Mouse (Mus musculus): Measurements from ENCODE around the gene Ssbp3. TPM values are rescaled to one million over a fixed set of nuclear protein-coding genes. Genes with fewer than 3 reads are reported as not detected.

Gene Ssbp3
- polyA plus RNA-seq, 1 experiment from 2014 or later: 167 TPM

GRCm38 (mm10) chr4:107066252-107067124 is 156.0 kb downstream of the Ssbp3 start, which contains the start of the genes Mrpl37 and Cyb5rl:
Gene Mrpl37 (minus strand): TSS chr4:107066868.
Gene Cyb5rl (plus strand): TSS chr4:107066988.
- peak within 1 kb of the TSS; percentile 78 for H3K4me3 ChIP-seq (replicated peaks; ENCODE audit: low read length)
- under 1% methylated on average over 60 of the region's 60 CpGs for WGBS
- no peaks in the 10 kb centered on the region for H3K27me3 ChIP-seq (replicated peaks; ENCODE audit: control insufficient read depth, insufficient read depth, low read length)
- ATAC-seq: peak; percentile 100
- H3K9ac ChIP-seq (replicated peaks; ENCODE audit: low read depth, low read length): peak within 1 kb of the TSS; percentile 79
- peak within 1 kb of the TSS; percentile 92 for H3K4me2 ChIP-seq (ENCODE audit: low read length)
- H3K36me3 ChIP-seq (ENCODE audit: control insufficient read depth, insufficient read depth): peaks cover 5% of the 10 kb centered on the region
- no peaks in the 10 kb centered on the region for H3K9me3 ChIP-seq (ENCODE audit: control insufficient read depth, low read length)
- peak within 1 kb of the TSS; percentile 39; the same call in 1 of the 2 replicates for H3K27ac ChIP-seq (ENCODE audit: low read length)
- peaks cover 14% of the 10 kb centered on the region for H3K4me1 ChIP-seq (replicated peaks; ENCODE audit: control insufficient read depth, insufficient read depth, low read length)

- WGBS: 2% methylated on average over 33 of the region's 33 CpGs
These were observed 156.8 kb downstream of the Ssbp3 start for GRCm38 (mm10) chr4:107067151-107067840.

GRCm38 (mm10) chr4:107072343-107072742 is 161.8 kb downstream of the Ssbp3 start:
- Histone ChIP-seq H3K4me2 (ENCODE audit: low read length) (no peak overlapping the region), H3K27me3 (replicated peaks; ENCODE audit: control insufficient read depth, insufficient read depth, low read length) (no peaks in the 10 kb centered on the region), H3K36me3 (ENCODE audit: control insufficient read depth, insufficient read depth) (no peaks in the 10 kb centered on the region), H3K27ac (ENCODE audit: low read length) (no peak overlapping the region), H3K9me3 (ENCODE audit: control insufficient read depth, low read length) (no peaks in the 10 kb centered on the region), H3K4me1 (replicated peaks; ENCODE audit: control insufficient read depth, insufficient read depth, low read length) (peaks cover 2% of the 10 kb centered on the region), H3K9ac (replicated peaks; ENCODE audit: low read depth, low read length) (no peak overlapping the region), H3K4me3 (replicated peaks; ENCODE audit: low read length) (no peak overlapping the region)
- WGBS: 83% methylated on average over 9 of the region's 9 CpGs
- ATAC-seq: no peak

More at GRCm38 (mm10) chr4:107067151-107067840, 156.8 kb downstream of the Ssbp3 start:
- H3K36me3 ChIP-seq (ENCODE audit: control insufficient read depth, insufficient read depth): peaks cover 5% of the 10 kb centered on the region
- no peaks in the 10 kb centered on the region for H3K9me3 ChIP-seq (ENCODE audit: control insufficient read depth, low read length)
- ATAC-seq: peak; percentile 49
- H3K27ac ChIP-seq (ENCODE audit: low read length): no peak overlapping the region
- H3K4me1 ChIP-seq (replicated peaks; ENCODE audit: control insufficient read depth, insufficient read depth, low read length): peaks cover 14% of the 10 kb centered on the region
- H3K27me3 ChIP-seq (replicated peaks; ENCODE audit: control insufficient read depth, insufficient read depth, low read length): no peaks in the 10 kb centered on the region
- H3K4me3 ChIP-seq (replicated peaks; ENCODE audit: low read length): peak overlapping the region; percentile 78
- peak overlapping the region; percentile 82 for H3K4me2 ChIP-seq (ENCODE audit: low read length)
- peak overlapping the region; percentile 54 for H3K9ac ChIP-seq (replicated peaks; ENCODE audit: low read depth, low read length)

GRCm38 (mm10) chr4:107075456-107075855 is 165.0 kb downstream of the Ssbp3 start:
- H3K27ac ChIP-seq (ENCODE audit: low read length): no peak overlapping the region
- no peaks in the 10 kb centered on the region for H3K27me3 ChIP-seq (replicated peaks; ENCODE audit: control insufficient read depth, insufficient read depth, low read length)
- no peak for ATAC-seq
- H3K36me3 ChIP-seq (ENCODE audit: control insufficient read depth, insufficient read depth): no peaks in the 10 kb centered on the region
- H3K4me2 ChIP-seq (ENCODE audit: low read length): no peak overlapping the region
- H3K4me3 ChIP-seq (replicated peaks; ENCODE audit: low read length): no peak overlapping the region
- no peaks in the 10 kb centered on the region for H3K9me3 ChIP-seq (ENCODE audit: control insufficient read depth, low read length)
- H3K9ac ChIP-seq (replicated peaks; ENCODE audit: low read depth, low read length): no peak overlapping the region
- no peaks in the 10 kb centered on the region for H3K4me1 ChIP-seq (replicated peaks; ENCODE audit: control insufficient read depth, insufficient read depth, low read length)
- 44% methylated on average over 5 of the region's 5 CpGs for WGBS

- no peak for ATAC-seq
- Histone ChIP-seq H3K27ac (ENCODE audit: low read length) (no peak overlapping the region), H3K9me3 (ENCODE audit: control insufficient read depth, low read length) (no peaks in the 10 kb centered on the region), H3K4me1 (replicated peaks; ENCODE audit: control insufficient read depth, insufficient read depth, low read length) (peaks cover under 1% of the 10 kb centered on the region), H3K9ac (replicated peaks; ENCODE audit: low read depth, low read length) (no peak overlapping the region), H3K4me3 (replicated peaks; ENCODE audit: low read length) (no peak overlapping the region), H3K4me2 (ENCODE audit: low read length) (no peak overlapping the region), H3K27me3 (replicated peaks; ENCODE audit: control insufficient read depth, insufficient read depth, low read length) (no peaks in the 10 kb centered on the region), H3K36me3 (ENCODE audit: control insufficient read depth, insufficient read depth) (no peaks in the 10 kb centered on the region)
- 94% methylated on average over 4 of the region's 4 CpGs for WGBS
These were observed 168.4 kb downstream of the Ssbp3 start for GRCm38 (mm10) chr4:107078894-107079293.

GRCm38 (mm10) chr4:107079716-107080115 is 169.2 kb downstream of the Ssbp3 start:
- no peak overlapping the region for H3K27ac ChIP-seq (ENCODE audit: low read length)
- no peak for ATAC-seq
- H3K9ac ChIP-seq (replicated peaks; ENCODE audit: low read depth, low read length): no peak overlapping the region
- H3K36me3 ChIP-seq (ENCODE audit: control insufficient read depth, insufficient read depth): no peaks in the 10 kb centered on the region
- H3K4me1 ChIP-seq (replicated peaks; ENCODE audit: control insufficient read depth, insufficient read depth, low read length): peaks cover 8% of the 10 kb centered on the region
- no peak overlapping the region for H3K4me2 ChIP-seq (ENCODE audit: low read length)
- no peaks in the 10 kb centered on the region for H3K9me3 ChIP-seq (ENCODE audit: control insufficient read depth, low read length)
- H3K27me3 ChIP-seq (replicated peaks; ENCODE audit: control insufficient read depth, insufficient read depth, low read length): no peaks in the 10 kb centered on the region
- no peak overlapping the region for H3K4me3 ChIP-seq (replicated peaks; ENCODE audit: low read length)

GRCm38 (mm10) chr4:107082185-107082584 is 171.7 kb downstream of the Ssbp3 start:
- H3K4me1 ChIP-seq (replicated peaks; ENCODE audit: control insufficient read depth, insufficient read depth, low read length): peaks cover 15% of the 10 kb centered on the region
- H3K27ac ChIP-seq (ENCODE audit: low read length): no peak overlapping the region
- H3K4me2 ChIP-seq (ENCODE audit: low read length): no peak overlapping the region
- H3K9me3 ChIP-seq (ENCODE audit: control insufficient read depth, low read length): no peaks in the 10 kb centered on the region
- H3K4me3 ChIP-seq (replicated peaks; ENCODE audit: low read length): no peak overlapping the region
- ATAC-seq: no peak
- H3K9ac ChIP-seq (replicated peaks; ENCODE audit: low read depth, low read length): no peak overlapping the region
- WGBS: 89% methylated on average over 3 of the region's 3 CpGs
- no peaks in the 10 kb centered on the region for H3K36me3 ChIP-seq (ENCODE audit: control insufficient read depth, insufficient read depth)
- H3K27me3 ChIP-seq (replicated peaks; ENCODE audit: control insufficient read depth, insufficient read depth, low read length): no peaks in the 10 kb centered on the region

GRCm38 (mm10) chr4:107083126-107083525 is 172.6 kb downstream of the Ssbp3 start:
- ATAC-seq: no peak
- H3K27me3 ChIP-seq (replicated peaks; ENCODE audit: control insufficient read depth, insufficient read depth, low read length): no peaks in the 10 kb centered on the region

GRCm38 (mm10) chr4:107084343-107084742 is 173.8 kb downstream of the Ssbp3 start:
- WGBS: 26% methylated on average over 1 of the region's 1 CpGs
- H3K9ac ChIP-seq (replicated peaks; ENCODE audit: low read depth, low read length): no peak overlapping the region
- peak overlapping the region; percentile 47 for H3K27ac ChIP-seq (ENCODE audit: low read length)
- peak; percentile 34 for ATAC-seq
- H3K4me1 ChIP-seq (replicated peaks; ENCODE audit: control insufficient read depth, insufficient read depth, low read length): peaks cover 15% of the 10 kb centered on the region
- no peak overlapping the region for H3K4me2 ChIP-seq (ENCODE audit: low read length)
- no peaks in the 10 kb centered on the region for H3K27me3 ChIP-seq (replicated peaks; ENCODE audit: control insufficient read depth, insufficient read depth, low read length)
- H3K4me3 ChIP-seq (replicated peaks; ENCODE audit: low read length): no peak overlapping the region
- no peaks in the 10 kb centered on the region for H3K9me3 ChIP-seq (ENCODE audit: control insufficient read depth, low read length)
- no peaks in the 10 kb centered on the region for H3K36me3 ChIP-seq (ENCODE audit: control insufficient read depth, insufficient read depth)

More at GRCm38 (mm10) chr4:107083126-107083525, 172.6 kb downstream of the Ssbp3 start:
- H3K4me1 ChIP-seq (replicated peaks; ENCODE audit: control insufficient read depth, insufficient read depth, low read length): peaks cover 15% of the 10 kb centered on the region
- no peak overlapping the region for H3K4me2 ChIP-seq (ENCODE audit: low read length)
- H3K36me3 ChIP-seq (ENCODE audit: control insufficient read depth, insufficient read depth): no peaks in the 10 kb centered on the region
- no peak overlapping the region for H3K9ac ChIP-seq (replicated peaks; ENCODE audit: low read depth, low read length)
- no peaks in the 10 kb centered on the region for H3K9me3 ChIP-seq (ENCODE audit: control insufficient read depth, low read length)
- H3K27ac ChIP-seq (ENCODE audit: low read length): no peak overlapping the region
- 91% methylated on average over 4 of the region's 4 CpGs for WGBS
- H3K4me3 ChIP-seq (replicated peaks; ENCODE audit: low read length): no peak overlapping the region
